Mouse (Mus musculus): ENCODE data around the gene Mertk. TPM values are rescaled to one million over a fixed set of nuclear protein-coding genes. Genes with fewer than 3 reads are reported as not detected.
A peak's percentile ranks its signal among the peaks of the same experiment; 100 is the strongest.
"Not testable (repeated sequence)": the region's sequence is repeated elsewhere in the genome, so short reads cannot be mapped to it uniquely, and the experiment has no call there.

Gene Mertk
- polyA plus RNA-seq (2012; rRNA removed): 5.6 and 11.0 TPM in 2 replicates

GRCm38 (mm10) chr2:128698693-128699181 is at the start of gene Mertk:
Mertk (plus strand) TSS chr2:128698956.
- H3K27me3 ChIP-seq (ENCODE audit: control insufficient read depth, insufficient read depth, low read length): no peaks in the 10 kb centered on the region
- H3K27ac ChIP-seq (ENCODE audit: insufficient read depth, low read depth, low read length): peak within 1 kb of the TSS; percentile 99
- peaks cover 8% of the 10 kb centered on the region; the same call in 1 of the 2 replicates for H3K4me1 ChIP-seq (ENCODE audit: control insufficient read depth, insufficient read depth, insufficient read length, low read length)
- whole genome bisulfite sequencing: under 1% methylated on average over 30 of the region's 30 CpGs
- H3K4me3 ChIP-seq (ENCODE audit: low read depth, low read length): peak within 1 kb of the TSS; percentile 87
- peaks cover 11% of the 10 kb centered on the region; the same call in 1 of the 2 replicates for H3K36me3 ChIP-seq (ENCODE audit: control insufficient read depth, insufficient read depth, low read length)
- TF ChIP-seq CTCF (IDR thresholded peaks at IDR 0.05; ENCODE audit: extremely low read depth, insufficient read length, insufficient replicate concordance, low read depth, low read length): no peak
- peak; percentile 99 for TF ChIP-seq POLR2A (IDR thresholded peaks at IDR 0.05; ENCODE audit: low read depth, low read length)

DNA sequence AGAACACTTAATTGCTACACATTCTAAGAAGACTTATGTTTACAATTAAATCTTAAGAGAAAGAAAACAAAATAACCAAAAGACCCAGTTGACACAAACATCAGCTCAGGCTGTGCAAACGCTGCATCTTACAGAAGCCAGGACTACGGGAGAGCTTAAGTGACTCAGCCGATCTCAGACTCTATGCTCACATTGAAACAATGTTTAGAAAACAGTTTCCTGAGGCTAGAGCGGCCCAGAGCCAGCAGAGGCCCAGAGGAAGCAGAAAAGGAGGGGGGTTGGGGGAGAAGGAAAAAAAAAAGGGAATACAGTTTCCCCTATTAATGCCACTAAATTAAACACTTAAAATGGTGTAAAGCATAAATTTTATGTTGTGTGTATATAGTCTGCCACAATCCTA is 18.1 kb upstream of the Mertk start:
- TF ChIP-seq POLR2A (IDR thresholded peaks at IDR 0.05; ENCODE audit: low read depth, low read length) (no peak), CTCF (IDR thresholded peaks at IDR 0.05; ENCODE audit: extremely low read depth, insufficient read length, insufficient replicate concordance, low read depth, low read length) (no peak)
- H3K27me3 ChIP-seq (ENCODE audit: control insufficient read depth, insufficient read depth, low read length): no peaks in the 10 kb centered on the region
- no peak overlapping the region for H3K4me3 ChIP-seq (ENCODE audit: low read depth, low read length)
- no peak overlapping the region for H3K27ac ChIP-seq (ENCODE audit: insufficient read depth, low read depth, low read length)
- H3K4me1 ChIP-seq (ENCODE audit: control insufficient read depth, insufficient read depth, insufficient read length, low read length): no peaks in the 10 kb centered on the region
- H3K36me3 ChIP-seq (ENCODE audit: control insufficient read depth, insufficient read depth, low read length): peaks cover 46% of the 10 kb centered on the region
- 60% methylated on average over 4 of the region's 4 CpGs for WGBS

DNA sequence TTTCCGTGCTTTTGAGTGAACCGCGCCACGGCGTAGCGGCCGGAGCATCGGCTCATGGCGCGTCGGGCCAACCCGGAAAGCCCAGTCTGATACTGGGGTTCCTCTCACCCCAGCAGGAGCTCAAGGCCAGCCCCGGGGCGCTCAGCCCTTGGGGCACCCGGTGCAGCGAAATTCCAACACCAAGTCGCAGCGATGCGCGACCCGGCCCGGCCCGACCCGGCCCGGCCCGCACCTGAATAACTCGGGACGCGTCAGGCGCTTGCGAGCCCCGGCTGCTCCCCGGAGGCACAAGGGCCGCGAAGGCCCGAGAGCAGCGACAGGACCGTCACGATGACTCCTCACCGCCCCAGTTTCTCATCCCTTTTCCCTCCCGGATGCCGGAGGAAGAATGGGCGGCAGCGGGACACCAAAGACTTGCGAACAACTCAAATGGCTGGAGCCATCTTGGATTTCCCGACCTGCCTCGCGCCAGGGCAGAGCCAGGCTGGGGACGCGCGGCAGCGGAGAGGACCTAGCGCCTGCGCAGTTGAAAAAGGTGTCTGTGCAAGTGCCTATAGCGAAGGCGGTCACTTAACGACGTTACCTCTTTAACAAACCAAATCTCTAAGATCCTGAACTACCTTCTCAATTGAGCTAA is 11.7 kb upstream of the Mertk start, which contains the start of gene Anapc1:
Gene Anapc1 (minus strand): TSS at position 471 of the 637 bp plus-strand sequence.
- TF ChIP-seq POLR2A (IDR thresholded peaks at IDR 0.05; ENCODE audit: low read depth, low read length): peak; percentile 82
- no peak for TF ChIP-seq CTCF (IDR thresholded peaks at IDR 0.05; ENCODE audit: extremely low read depth, insufficient read length, insufficient replicate concordance, low read depth, low read length)
- under 1% methylated on average over 58 of the region's 58 CpGs for WGBS
- H3K4me3 ChIP-seq (ENCODE audit: low read depth, low read length): peak within 1 kb of the TSS; percentile 94
- H3K4me1 ChIP-seq (ENCODE audit: control insufficient read depth, insufficient read depth, insufficient read length, low read length): no peaks in the 10 kb centered on the region
- peak within 1 kb of the TSS; percentile 50 for H3K27ac ChIP-seq (ENCODE audit: insufficient read depth, low read depth, low read length)
- H3K36me3 ChIP-seq (ENCODE audit: control insufficient read depth, insufficient read depth, low read length): peaks cover 12% of the 10 kb centered on the region
- H3K27me3 ChIP-seq (ENCODE audit: control insufficient read depth, insufficient read depth, low read length): no peaks in the 10 kb centered on the region

DNA sequence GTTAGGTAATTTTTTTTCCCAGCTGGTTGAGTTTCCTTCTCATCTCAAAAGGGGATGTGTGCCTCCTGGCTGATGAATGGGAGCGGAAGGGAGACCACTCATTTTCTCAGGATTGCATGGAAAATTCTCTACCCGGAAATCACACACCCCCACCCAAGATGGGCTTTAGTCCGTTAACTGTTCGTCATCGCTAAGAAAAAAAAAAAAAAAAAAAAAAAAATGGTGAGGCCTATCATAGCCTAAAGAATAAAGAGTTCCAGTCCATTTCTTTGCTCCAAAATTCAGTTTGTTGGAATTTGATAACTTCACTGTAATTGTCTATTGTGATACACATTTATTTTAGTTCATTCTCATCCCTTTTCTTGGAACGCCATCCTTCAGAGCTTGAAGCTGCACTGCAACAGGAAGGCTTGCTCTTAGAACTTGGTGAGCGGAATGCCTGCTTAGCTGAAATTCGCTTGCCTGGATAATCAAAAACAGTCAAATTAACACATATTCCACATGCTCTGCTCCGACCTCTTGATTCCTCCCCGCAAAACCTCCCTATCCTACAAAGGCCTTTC is 11.1 kb upstream of the Mertk start:
- WGBS: 49% methylated on average over 10 of the region's 10 CpGs
- Histone ChIP-seq H3K27me3 (ENCODE audit: control insufficient read depth, insufficient read depth, low read length) (no peaks in the 10 kb centered on the region), H3K4me1 (ENCODE audit: control insufficient read depth, insufficient read depth, insufficient read length, low read length) (no peaks in the 10 kb centered on the region), H3K36me3 (ENCODE audit: control insufficient read depth, insufficient read depth, low read length) (peaks cover 9% of the 10 kb centered on the region), H3K27ac (ENCODE audit: insufficient read depth, low read depth, low read length) (peak overlapping the region; percentile 48; the same call in 1 of the 2 replicates), H3K4me3 (ENCODE audit: low read depth, low read length) (peak overlapping the region; percentile 94)
- no peak for TF ChIP-seq POLR2A (IDR thresholded peaks at IDR 0.05; ENCODE audit: low read depth, low read length)
- no peak for TF ChIP-seq CTCF (IDR thresholded peaks at IDR 0.05; ENCODE audit: extremely low read depth, insufficient read length, insufficient replicate concordance, low read depth, low read length)

GRCm38 (mm10) chr2:128692336-128692735 is 6.4 kb upstream of the Mertk start:
- 86% methylated on average over 14 of the region's 14 CpGs for WGBS
- Histone ChIP-seq H3K4me3 (ENCODE audit: low read depth, low read length) (no peak overlapping the region), H3K36me3 (ENCODE audit: control insufficient read depth, insufficient read depth, low read length) (no peaks in the 10 kb centered on the region), H3K27me3 (ENCODE audit: control insufficient read depth, insufficient read depth, low read length) (no peaks in the 10 kb centered on the region), H3K27ac (ENCODE audit: insufficient read depth, low read depth, low read length) (no peak overlapping the region), H3K4me1 (ENCODE audit: control insufficient read depth, insufficient read depth, insufficient read length, low read length) (peaks cover 6% of the 10 kb centered on the region; the same call in 1 of the 2 replicates)
- no peak for TF ChIP-seq CTCF (IDR thresholded peaks at IDR 0.05; ENCODE audit: extremely low read depth, insufficient read length, insufficient replicate concordance, low read depth, low read length)
- TF ChIP-seq POLR2A (IDR thresholded peaks at IDR 0.05; ENCODE audit: low read depth, low read length): no peak

GRCm38 (mm10) chr2:128692771-128693170 is 6.0 kb upstream of the Mertk start:
- peaks cover 6% of the 10 kb centered on the region; the same call in 1 of the 2 replicates for H3K4me1 ChIP-seq (ENCODE audit: control insufficient read depth, insufficient read depth, insufficient read length, low read length)
- WGBS: 88% methylated on average over 10 of the region's 10 CpGs
- TF ChIP-seq POLR2A (IDR thresholded peaks at IDR 0.05; ENCODE audit: low read depth, low read length) (no peak), CTCF (IDR thresholded peaks at IDR 0.05; ENCODE audit: extremely low read depth, insufficient read length, insufficient replicate concordance, low read depth, low read length) (no peak)
- H3K4me3 ChIP-seq (ENCODE audit: low read depth, low read length): no peak overlapping the region
- H3K36me3 ChIP-seq (ENCODE audit: control insufficient read depth, insufficient read depth, low read length): no peaks in the 10 kb centered on the region
- H3K27me3 ChIP-seq (ENCODE audit: control insufficient read depth, insufficient read depth, low read length): no peaks in the 10 kb centered on the region
- no peak overlapping the region for H3K27ac ChIP-seq (ENCODE audit: insufficient read depth, low read depth, low read length)

- TF ChIP-seq POLR2A (IDR thresholded peaks at IDR 0.05; ENCODE audit: low read depth, low read length) (no peak), CTCF (IDR thresholded peaks at IDR 0.05; ENCODE audit: extremely low read depth, insufficient read length, insufficient replicate concordance, low read depth, low read length) (no peak)
- Histone ChIP-seq H3K36me3 (ENCODE audit: control insufficient read depth, insufficient read depth, low read length) (no peaks in the 10 kb centered on the region), H3K4me3 (ENCODE audit: low read depth, low read length) (no peak overlapping the region), H3K27me3 (ENCODE audit: control insufficient read depth, insufficient read depth, low read length) (no peaks in the 10 kb centered on the region), H3K27ac (ENCODE audit: insufficient read depth, low read depth, low read length) (no peak overlapping the region), H3K4me1 (ENCODE audit: control insufficient read depth, insufficient read depth, insufficient read length, low read length) (peaks cover 6% of the 10 kb centered on the region; the same call in 1 of the 2 replicates)
- 67% methylated on average over 4 of the region's 4 CpGs for WGBS
These were observed 5.5 kb upstream of the Mertk start for GRCm38 (mm10) chr2:128693236-128693635.

GRCm38 (mm10) chr2:128693828-128694227 is 4.9 kb upstream of the Mertk start:
- H3K27ac ChIP-seq (ENCODE audit: insufficient read depth, low read depth, low read length); H3K4me3 ChIP-seq (ENCODE audit: low read depth, low read length); H3K36me3 ChIP-seq (ENCODE audit: control insufficient read depth, insufficient read depth, low read length); H3K27me3 ChIP-seq (ENCODE audit: control insufficient read depth, insufficient read depth, low read length); H3K4me1 ChIP-seq (ENCODE audit: control insufficient read depth, insufficient read depth, insufficient read length, low read length): not testable (repeated sequence)
- WGBS: 82% methylated on average over 3 of the region's 3 CpGs

All from small intestine, adult 2 months (tissue).